Mouse (Mus musculus): Measurements from ENCODE around the gene Atg10.
"Not testable (repeated sequence)": the region's sequence is repeated elsewhere in the genome, so short reads cannot be mapped to it uniquely, and the experiment has no call there.

The Atg10 gene

GRCm38 (mm10) chr13:90933256-90933655 is 290.5 kb downstream of the Atg10 start:
- DNase-seq (ENCODE audit: low spot score), result no peak

- DNase-seq (ENCODE audit: low spot score), result no peak
These were observed 293.9 kb downstream of the Atg10 start for GRCm38 (mm10) chr13:90929847-90930246.

GRCm38 (mm10) chr13:90928266-90928665 is 295.5 kb downstream of the Atg10 start:
- not testable (repeated sequence) for DNase-seq (ENCODE audit: low spot score)

- DNase-seq (ENCODE audit: low spot score), result no peak
These were observed 296.7 kb downstream of the Atg10 start for GRCm38 (mm10) chr13:90926938-90927633.

GRCm38 (mm10) chr13:90926125-90926765 is 297.5 kb downstream of the Atg10 start:
- no peak for DNase-seq (ENCODE audit: low spot score)

- DNase-seq (ENCODE audit: low spot score), result no peak
These were observed 298.6 kb downstream of the Atg10 start for GRCm38 (mm10) chr13:90925191-90925590.

GRCm38 (mm10) chr13:90924072-90924471 is 299.7 kb downstream of the Atg10 start:
- no peak for DNase-seq (ENCODE audit: low spot score)

GRCm38 (mm10) chr13:90923617-90924016 is 300.2 kb downstream of the Atg10 start:
- not testable (repeated sequence) for DNase-seq (ENCODE audit: low spot score)

- DNase-seq (ENCODE audit: low spot score), result peak; percentile 53
These were observed 300.8 kb downstream of the Atg10 start, which contains the start of gene Rps23 for GRCm38 (mm10) chr13:90922751-90923612. TSS of gene Rps23 (plus strand) at chr13:90922958.

GRCm38 (mm10) chr13:90914721-90915120 is 309.0 kb downstream of the Atg10 start:
- DNase-seq (ENCODE audit: low spot score), result no peak

GRCm38 (mm10) chr13:90913675-90914192 is 310.0 kb downstream of the Atg10 start:
- DNase-seq (ENCODE audit: low spot score), result no peak

- no peak for DNase-seq (ENCODE audit: low spot score)
These were observed 310.8 kb downstream of the Atg10 start for GRCm38 (mm10) chr13:90912760-90913674.

- no peak for DNase-seq (ENCODE audit: low spot score)
These were observed 316.4 kb downstream of the Atg10 start for GRCm38 (mm10) chr13:90907376-90907775.

GRCm38 (mm10) chr13:90905176-90905575 is 318.6 kb downstream of the Atg10 start, which contains the start of gene Atp6ap1l:
TSS of gene Atp6ap1l (minus strand) at chr13:90905355.
- no peak for DNase-seq (ENCODE audit: low spot score)

- DNase-seq (ENCODE audit: low spot score), result no peak
These were observed 326.9 kb downstream of the Atg10 start for GRCm38 (mm10) chr13:90896821-90897220.

GRCm38 (mm10) chr13:90896098-90896497 is 327.7 kb downstream of the Atg10 start:
- DNase-seq (ENCODE audit: low spot score), result no peak

GRCm38 (mm10) chr13:90894819-90895218 is 328.9 kb downstream of the Atg10 start:
- no peak for DNase-seq (ENCODE audit: low spot score)

- DNase-seq (ENCODE audit: low spot score), result no peak
These were observed 333.7 kb downstream of the Atg10 start for GRCm38 (mm10) chr13:90890111-90890510.

GRCm38 (mm10) chr13:90886568-90886983 is 337.2 kb downstream of the Atg10 start:
- no peak for DNase-seq (ENCODE audit: low spot score)

GRCm38 (mm10) chr13:90885856-90886532 is 337.8 kb downstream of the Atg10 start:
- DNase-seq (ENCODE audit: low spot score), result no peak
